Mouse (Mus musculus) mesoderm, embryonic 11.5 days (tissue): ENCODE data around the gene Fam19a5.

Source experiments
- DNase-seq: peaks from one replicate; pipeline ENCODE4 v3.0.0-alpha.2; 2012; ENCODE audit warnings: low read depth, low spot score

Fam19a5 gene

GRCm38 (mm10) chr15:87543599-87544338 is at the start of gene Fam19a5:
Gene Fam19a5 (plus strand): TSS chr15:87544299.
- DNase-seq: peak; percentile 81

GRCm38 (mm10) chr15:87501737-87502136 is 42.4 kb upstream of the Fam19a5 start:
- no peak for DNase-seq

GRCm38 (mm10) chr15:87507349-87507748 is 36.8 kb upstream of the Fam19a5 start:
- no peak for DNase-seq

- no peak for DNase-seq
These were observed 33.2 kb upstream of the Fam19a5 start for GRCm38 (mm10) chr15:87510886-87511285.

- no peak for DNase-seq
These were observed 25.9 kb upstream of the Fam19a5 start for GRCm38 (mm10) chr15:87518161-87518560.

- no peak for DNase-seq
These were observed 14.8 kb upstream of the Fam19a5 start for GRCm38 (mm10) chr15:87529271-87529670.

GRCm38 (mm10) chr15:87541656-87542055 is 2.4 kb upstream of the Fam19a5 start:
- no peak for DNase-seq

- peak; percentile 64 for DNase-seq
These were observed 466 bp downstream of the Fam19a5 start for GRCm38 (mm10) chr15:87544401-87545129.

- no peak for DNase-seq
These were observed 1.1 kb downstream of the Fam19a5 start for GRCm38 (mm10) chr15:87545130-87545642.

GRCm38 (mm10) chr15:87545731-87546360 is 1.7 kb downstream of the Fam19a5 start:
- no peak for DNase-seq

- peak; percentile 58 for DNase-seq
These were observed 2.9 kb downstream of the Fam19a5 start for GRCm38 (mm10) chr15:87547022-87547421.

GRCm38 (mm10) chr15:87549724-87550123 is 5.6 kb downstream of the Fam19a5 start:
- DNase-seq: no peak

- no peak for DNase-seq
These were observed 6.7 kb downstream of the Fam19a5 start for GRCm38 (mm10) chr15:87550756-87551155.

GRCm38 (mm10) chr15:87551556-87551955 is 7.5 kb downstream of the Fam19a5 start:
- DNase-seq: no peak

GRCm38 (mm10) chr15:87555811-87556210 is 11.7 kb downstream of the Fam19a5 start:
- DNase-seq: no peak

GRCm38 (mm10) chr15:87564331-87564730 is 20.2 kb downstream of the Fam19a5 start:
- no peak for DNase-seq

GRCm38 (mm10) chr15:87566040-87566929 is 22.2 kb downstream of the Fam19a5 start:
- no peak for DNase-seq

GRCm38 (mm10) chr15:87570182-87570581 is 26.1 kb downstream of the Fam19a5 start:
- DNase-seq: no peak

GRCm38 (mm10) chr15:87579861-87580260 is 35.8 kb downstream of the Fam19a5 start:
- DNase-seq: no peak

- DNase-seq: no peak
These were observed 40.0 kb downstream of the Fam19a5 start for GRCm38 (mm10) chr15:87583921-87584621.

GRCm38 (mm10) chr15:87590975-87591374 is 46.9 kb downstream of the Fam19a5 start:
- no peak for DNase-seq
